Mouse (Mus musculus) kidney, adult 2 months (tissue): Measurements from ENCODE around the gene Vmn1r183.

Experiments used
- CTCF ChIP-seq: fragments of 200-500 bp; conservative IDR thresholded peaks from 2 replicates; pipeline ENCODE4 v1.5.1; 2011; ENCODE audit warnings: low read depth, mild to moderate bottlenecking, control low read depth, low read length, moderate library complexity, mixed read lengths; ENCODE audit not compliant: insufficient read depth, insufficient read length
- POLR2A ChIP-seq: fragments of 200-500 bp; IDR thresholded peaks from one replicate; pipeline ENCODE4 v1.6.1; 2011; ENCODE audit warnings: low read depth, low read length, control low read depth

DNA sequence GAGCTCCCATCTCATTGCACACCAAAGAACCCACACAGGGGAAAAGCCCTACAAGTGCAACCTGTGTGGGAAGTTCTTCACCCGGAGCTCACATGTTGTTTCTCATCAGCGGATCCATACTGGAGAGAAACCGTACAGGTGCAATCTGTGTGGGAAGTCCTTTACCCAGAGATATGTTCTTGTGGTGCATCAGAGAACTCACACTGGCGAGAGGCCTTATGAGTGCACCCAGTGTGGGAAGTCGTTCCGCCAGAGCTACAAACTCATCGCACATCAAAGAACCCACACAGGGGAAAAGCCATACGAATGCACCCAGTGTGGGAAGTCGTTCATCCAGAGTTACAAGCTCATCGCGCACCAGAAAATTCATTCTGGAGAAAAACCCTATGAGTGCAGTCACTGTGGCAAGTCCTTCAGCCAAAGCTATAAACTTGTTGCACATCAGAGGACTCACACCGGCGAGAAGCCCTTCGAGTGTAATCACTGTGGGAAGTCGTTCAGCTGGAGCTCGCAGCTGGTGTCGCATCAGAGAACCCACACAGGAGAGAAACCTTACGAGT lies 52.2 kb downstream of the Vmn1r183 start:
- TF ChIP-seq CTCF (no peak), POLR2A (no peak)
